Comparison of ENCODE assay signal across 19 mouse cellular contexts in genomic region chr2:121477491-121478266, GRCm38 (mm10). TPM values are rescaled to one million over a fixed set of nuclear protein-coding genes. Genes with fewer than 3 reads are reported as not detected.
"Had no signal": no experiment of that assay in that cellular context is flagged by ENCODE, and none has a peak within 500 bp of the region (broad histone marks: within the 10 kb centered on the region; RNA-seq: fewer than 3 reads in every experiment).

No protein-coding gene starts in this region.

- H3K4me2 ChIP-seq: liver, embryonic 15.5 days; lung, embryonic 15.5 days; midbrain, embryonic 12.5 days; neural tube, embryonic 12.5 days had no signal

- H3K27me3 ChIP-seq: liver, embryonic 15.5 days; lung, embryonic 15.5 days; megakaryocyte, embryonic 14.5 days; midbrain, embryonic 12.5 days; neural tube, embryonic 12.5 days had no signal

- H3K9ac ChIP-seq: liver, embryonic 15.5 days; liver, postnatal 0 days; lung, embryonic 15.5 days; midbrain, embryonic 12.5 days; neural tube, embryonic 12.5 days had no signal

- H3K9me3 ChIP-seq: liver, embryonic 15.5 days; lung, embryonic 15.5 days; megakaryocyte, embryonic 14.5 days; midbrain, embryonic 12.5 days; neural tube, embryonic 12.5 days had no signal

- H3K27ac ChIP-seq: liver, embryonic 15.5 days; lung, embryonic 15.5 days; macrophage; midbrain, embryonic 12.5 days; neural tube, embryonic 12.5 days had no signal

- H3K4me3 ChIP-seq: liver, embryonic 15.5 days; lung, embryonic 15.5 days; megakaryocyte, embryonic 14.5 days; midbrain, embryonic 12.5 days; neural tube, embryonic 12.5 days had no signal

- H3K4me1 ChIP-seq: megakaryocyte, embryonic 14.5 days; neural tube, embryonic 12.5 days had no signal

- ATAC-seq: liver, postnatal 0 days; lung, postnatal 0 days; midbrain, embryonic 16.5 days had no signal

- H3K36me3 ChIP-seq: liver, embryonic 15.5 days; lung, embryonic 15.5 days; midbrain, embryonic 12.5 days; neural tube, embryonic 12.5 days had no signal

- DNase-seq: liver, postnatal 0 days; lung, adult 2 months; lung, postnatal 14 days; lung, postnatal 36 days; midbrain, embryonic 14.5 days; right cerebral cortex, postnatal 14 days; right cerebral cortex, postnatal 4 days; spleen, adult 18-20 months; thymus, adult 18-20 months; thymus, postnatal 14 days; thymus, postnatal 4 days had no signal

RNA-seq across cellular contexts. Expression of gene Serinc4, which starts 21.1 kb away (rescaled TPM):
- polyA plus RNA-seq: liver, embryonic 15.5 days; liver, postnatal 0 days had no signal
